Mouse (Mus musculus) thymus, postnatal 4 days (tissue): Measurements from ENCODE around the gene Ext2.

ENCODE experiments used
- DNase-seq: peaks from one replicate; pipeline ENCODE4 v3.0.0; 2021

Ext2 gene

DNA sequence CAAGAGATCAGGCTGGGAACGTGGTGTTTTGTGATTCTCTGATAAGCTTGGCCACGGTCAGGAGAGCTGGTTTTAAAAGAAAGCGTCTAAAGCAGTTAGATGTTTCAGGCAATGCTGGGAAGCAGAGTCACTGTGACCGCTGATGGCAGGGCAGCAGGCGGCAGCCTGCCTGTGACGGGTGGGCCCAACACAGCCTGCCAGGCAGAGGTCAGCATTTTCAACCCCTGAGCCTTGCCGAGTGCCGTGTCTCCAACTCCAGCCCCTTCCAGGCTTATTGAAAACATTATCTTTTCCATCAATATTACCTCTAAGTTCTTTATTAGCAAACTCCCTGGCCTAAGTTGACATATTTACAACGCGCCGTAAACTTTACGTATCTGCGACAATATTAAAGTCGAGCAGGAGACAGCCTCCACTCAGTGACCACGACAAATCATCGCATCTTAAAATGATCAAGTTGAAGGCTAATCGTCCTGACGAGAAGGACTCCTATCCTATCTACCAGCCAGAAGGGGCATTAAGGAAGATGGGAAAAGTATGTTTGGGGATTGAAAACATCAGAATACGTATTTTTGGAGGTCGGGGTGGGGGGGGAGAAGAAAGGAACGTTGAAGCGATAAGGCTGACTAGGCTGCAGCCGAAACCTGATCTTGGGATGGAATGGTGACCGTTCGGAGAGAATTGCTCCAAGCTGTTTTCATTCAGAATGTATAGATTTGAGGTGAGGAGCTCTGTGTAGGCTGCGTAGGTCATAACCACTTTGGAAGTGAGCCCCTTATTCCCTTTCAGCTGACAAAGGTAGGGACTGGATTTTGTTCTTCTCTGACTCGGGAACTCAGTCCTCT lies 206.3 kb downstream of the Ext2 start:
- DNase-seq, result no peak

DNA sequence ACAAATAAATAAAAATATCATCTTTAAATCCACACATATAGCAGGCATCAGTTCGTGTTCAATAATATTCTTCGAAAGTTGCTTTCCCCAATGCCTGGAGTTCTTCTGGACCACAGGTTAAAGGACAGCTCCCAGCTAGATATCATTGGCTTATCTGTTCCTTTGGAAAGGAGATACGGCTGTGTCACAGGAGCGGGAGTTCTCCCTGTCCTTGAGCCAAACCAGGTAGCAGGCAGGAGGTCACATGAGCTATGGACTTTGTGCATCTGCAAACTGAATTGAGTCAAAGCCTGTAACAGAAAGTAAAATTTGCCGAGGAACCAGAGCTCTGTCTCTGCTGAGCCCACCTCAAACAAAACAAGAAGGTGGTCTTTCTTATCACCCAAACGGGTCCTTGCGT lies 209.3 kb downstream of the Ext2 start:
- DNase-seq, result no peak
